Mouse (Mus musculus): ENCODE measurements around the gene Kdf1. TPM values are rescaled to one million over a fixed set of nuclear protein-coding genes. Genes with fewer than 3 reads are reported as not detected.

Gene Kdf1
- polyA plus RNA-seq, 1 experiment from 2014 or later, result 30.1 TPM

- Histone ChIP-seq H3K27ac (ENCODE audit: low read length) (peak within 1 kb of the TSS; percentile 88), H3K27me3 (ENCODE audit: control insufficient read depth, insufficient read depth, low read length) (no peaks in the 10 kb centered on the region), H3K9ac (replicated peaks; ENCODE audit: low read depth, low read length) (peak within 1 kb of the TSS; percentile 80), H3K4me3 (ENCODE audit: low read depth, low read length) (peak within 1 kb of the TSS; percentile 99), H3K9me3 (ENCODE audit: control insufficient read depth, low read depth, low read length) (no peaks in the 10 kb centered on the region), H3K36me3 (ENCODE audit: control insufficient read depth, insufficient read depth, low read length) (peaks cover 8% of the 10 kb centered on the region), H3K4me2 (replicated peaks; ENCODE audit: low read depth, low read length) (peak within 1 kb of the TSS; percentile 93), H3K4me1 (ENCODE audit: control insufficient read depth, insufficient read depth, low read length) (peaks cover 6% of the 10 kb centered on the region; the same call in 1 of the 2 replicates)
- ATAC-seq (ENCODE audit: insufficient number of reproducible peaks, insufficient read depth, low FRiP score, low read depth), result peak; percentile 88
- WGBS, result 6% methylated on average over 44 of the region's 44 CpGs
Observed at GRCm38 (mm10) chr4:133574070-133574842, 55.5 kb downstream of the Kdf1 start, which contains the start of gene Gpatch3. Gpatch3 (plus strand) TSS chr4:133574745.

DNA sequence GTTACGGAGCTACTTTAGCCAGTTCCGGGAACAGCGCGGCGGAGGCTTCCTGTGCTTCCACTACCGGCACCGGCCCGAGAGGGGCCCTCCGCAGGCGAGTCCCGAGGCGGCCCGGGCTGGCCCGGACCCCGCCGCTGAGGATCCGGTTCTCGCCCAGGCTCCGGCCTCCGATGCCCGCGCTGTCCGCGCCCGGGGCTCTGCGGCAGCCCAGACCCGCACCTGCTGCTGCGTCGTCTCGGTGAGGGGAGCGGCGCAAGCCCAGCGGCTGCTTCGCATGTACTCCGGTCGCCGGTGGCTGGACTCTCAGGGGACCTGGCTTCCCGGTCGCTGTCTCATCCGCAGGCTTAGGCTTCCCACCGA is 56.1 kb downstream of the Kdf1 start:
- ATAC-seq (ENCODE audit: insufficient number of reproducible peaks, insufficient read depth, low FRiP score, low read depth), result 0 out of 2 replicates have a peak, but pooled peaks have one; percentile 38
- 1% methylated on average over 41 of the region's 41 CpGs for WGBS
- Histone ChIP-seq H3K9ac (replicated peaks; ENCODE audit: low read depth, low read length) (peak overlapping the region; percentile 80), H3K27me3 (ENCODE audit: control insufficient read depth, insufficient read depth, low read length) (no peaks in the 10 kb centered on the region), H3K9me3 (ENCODE audit: control insufficient read depth, low read depth, low read length) (no peaks in the 10 kb centered on the region), H3K4me3 (ENCODE audit: low read depth, low read length) (peak overlapping the region; percentile 99), H3K4me2 (replicated peaks; ENCODE audit: low read depth, low read length) (peak overlapping the region; percentile 93), H3K4me1 (ENCODE audit: control insufficient read depth, insufficient read depth, low read length) (peaks cover 6% of the 10 kb centered on the region; the same call in 1 of the 2 replicates), H3K36me3 (ENCODE audit: control insufficient read depth, insufficient read depth, low read length) (peaks cover 11% of the 10 kb centered on the region), H3K27ac (ENCODE audit: low read length) (peak overlapping the region; percentile 55; the same call in 1 of the 2 replicates)

DNA sequence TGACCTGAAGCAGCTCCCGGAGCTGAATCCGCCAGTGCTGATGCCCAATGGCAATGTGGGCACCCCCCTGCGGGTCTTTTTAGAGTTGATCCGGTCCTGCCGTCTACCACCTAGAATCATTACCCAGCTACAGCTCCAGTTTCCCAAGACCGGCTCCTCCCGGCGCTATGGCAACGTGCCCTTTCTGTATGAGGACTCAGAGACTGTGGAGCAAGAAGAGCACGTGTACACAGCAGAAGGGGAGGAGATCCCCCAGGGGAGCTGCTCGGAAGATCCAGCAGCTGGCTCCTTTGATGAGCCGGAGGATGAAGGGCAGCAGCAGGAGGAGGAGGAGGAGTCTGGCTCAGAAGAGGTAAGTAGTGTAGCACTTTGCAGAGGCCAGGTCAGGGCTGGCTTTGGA is 59.2 kb downstream of the Kdf1 start:
- H3K27ac ChIP-seq (ENCODE audit: low read length), result no peak overlapping the region
- no peak overlapping the region for H3K9ac ChIP-seq (replicated peaks; ENCODE audit: low read depth, low read length)
- no peak overlapping the region for H3K4me3 ChIP-seq (ENCODE audit: low read depth, low read length)
- H3K4me1 ChIP-seq (ENCODE audit: control insufficient read depth, insufficient read depth, low read length), result peaks cover 6% of the 10 kb centered on the region; the same call in 1 of the 2 replicates
- WGBS, result 81% methylated on average over 12 of the region's 12 CpGs
- H3K27me3 ChIP-seq (ENCODE audit: control insufficient read depth, insufficient read depth, low read length), result no peaks in the 10 kb centered on the region
- no peak overlapping the region for H3K4me2 ChIP-seq (replicated peaks; ENCODE audit: low read depth, low read length)
- ATAC-seq (ENCODE audit: insufficient number of reproducible peaks, insufficient read depth, low FRiP score, low read depth), result no peak
- no peaks in the 10 kb centered on the region for H3K9me3 ChIP-seq (ENCODE audit: control insufficient read depth, low read depth, low read length)
- peaks cover 20% of the 10 kb centered on the region for H3K36me3 ChIP-seq (ENCODE audit: control insufficient read depth, insufficient read depth, low read length)

Small RNAs within 50 kb of the gene (microRNA-seq; reads per million reads assigned to microRNA genes)
- not detected for gene Gm23158

Other genes with a start within 250 kb of the Kdf1 start
- gene Tmem222, start 241.2 kb upstream of the Kdf1 start, polyA plus RNA-seq (2014; fragmentation: Nextera tagmentation; extraction: Ambion mirVana), result 88.1 and 88.6 TPM in 2 replicates
- gene Wdtc1, start 165.5 kb upstream of the Kdf1 start, polyA plus RNA-seq (2014; fragmentation: Nextera tagmentation; extraction: Ambion mirVana), result 18.5 and 19.9 TPM in 2 replicates
- gene Slc9a1, start 149.3 kb upstream of the Kdf1 start, polyA plus RNA-seq (2014; fragmentation: Nextera tagmentation; extraction: Ambion mirVana), result 9.8 and 10.6 TPM in 2 replicates
- 0.39 and 0.45 TPM in 2 replicates for gene Tent5b, start 38.8 kb upstream of the Kdf1 start, polyA plus RNA-seq (2014; fragmentation: Nextera tagmentation; extraction: Ambion mirVana)
- 2.5 and 3.6 TPM in 2 replicates for gene Trnp1, start 20.4 kb upstream of the Kdf1 start, polyA plus RNA-seq (2014; fragmentation: Nextera tagmentation; extraction: Ambion mirVana)
- gene Nudc, start 27.0 kb downstream of the Kdf1 start, polyA plus RNA-seq (2014; fragmentation: Nextera tagmentation; extraction: Ambion mirVana), result 192 and 206 TPM in 2 replicates
- gene Nr0b2, start 34.4 kb downstream of the Kdf1 start, polyA plus RNA-seq (2014; fragmentation: Nextera tagmentation; extraction: Ambion mirVana), result 3.3 and 4.1 TPM in 2 replicates
- 5.5 TPM in 2 replicates for gene Gpatch3, start 55.8 kb downstream of the Kdf1 start, polyA plus RNA-seq (2014; fragmentation: Nextera tagmentation; extraction: Ambion mirVana)
- gene Gpn2, start 65.4 kb downstream of the Kdf1 start, polyA plus RNA-seq (2014; fragmentation: Nextera tagmentation; extraction: Ambion mirVana), result 17.7 and 18.9 TPM in 2 replicates
- gene Sfn, start 83.2 kb downstream of the Kdf1 start, polyA plus RNA-seq (2014; fragmentation: Nextera tagmentation; extraction: Ambion mirVana), result 158 and 163 TPM in 2 replicates
- gene Zdhhc18, start 131.2 kb downstream of the Kdf1 start, polyA plus RNA-seq (2014; fragmentation: Nextera tagmentation; extraction: Ambion mirVana), result 2.7 and 3.2 TPM in 2 replicates
- gene Pigv, start 153.7 kb downstream of the Kdf1 start, polyA plus RNA-seq (2014; fragmentation: Nextera tagmentation; extraction: Ambion mirVana), result 15.6 and 18.9 TPM in 2 replicates
- 42.0 and 49.4 TPM in 2 replicates for gene Arid1a, start 237.8 kb downstream of the Kdf1 start, polyA plus RNA-seq (2014; fragmentation: Nextera tagmentation; extraction: Ambion mirVana)

Data from stomach, embryonic 14.5 days (tissue).